Mouse (Mus musculus) gastrocnemius, postnatal 14 days (tissue): ENCODE measurements around the gene Anp32a. TPM values are rescaled to one million over a fixed set of nuclear protein-coding genes. Genes with fewer than 3 reads are reported as not detected.

Source experiments
- DNase-seq: peaks from one replicate; pipeline ENCODE4 v3.0.0; 2021; ENCODE audit warnings: mixed read lengths
- intact Hi-C: fragments of 180-260 bp; cut with DNase I; formaldehyde crosslinking; loops from one replicate; pipeline ENCODE4 v1.15.1; 2025; ENCODE audit warnings: low total_unique reads
- long read RNA-seq, 2 experiments: library from polyadenylated mRNA; stranded (forward); transcript quantifications; one replicate each; pipeline ENCODE4 v2.0.0; 2021
- total RNA-seq, 2 experiments: library from RNA; stranded (reverse); gene quantifications; 2 replicates each; pipeline ENCODE4 v1.2.3; 2021

Anp32a gene
- 10 to 100 TPM; 73.6 to 76.9 TPM for total RNA-seq
- long read RNA-seq, experiment 1, transcript Anp32a-201 (7 exons, 2,113 nt) = major isoform, 6 of 9 reads
- long read RNA-seq, experiment 1, partial matches to known transcripts = 2 of 9 reads
- long read RNA-seq, experiment 1, other reads (novel, unspliced or antisense) = 1 of 9 reads
- long read RNA-seq, experiment 2, transcript Anp32a-201 (7 exons, 2,113 nt) = major isoform, 6 of 9 reads
- long read RNA-seq, experiment 2, partial matches to known transcripts = 0 of 9 reads
- long read RNA-seq, experiment 2, other reads (novel, unspliced or antisense) = 3 of 9 reads

GRCm38 (mm10) chr9:62341123-62341486, at the start of gene Anp32a:
Gene Anp32a, plus strand, starts transcription at chr9:62341293.
- intact Hi-C loops = no loop called here
- DNase-seq = peak; percentile 99

DNA sequence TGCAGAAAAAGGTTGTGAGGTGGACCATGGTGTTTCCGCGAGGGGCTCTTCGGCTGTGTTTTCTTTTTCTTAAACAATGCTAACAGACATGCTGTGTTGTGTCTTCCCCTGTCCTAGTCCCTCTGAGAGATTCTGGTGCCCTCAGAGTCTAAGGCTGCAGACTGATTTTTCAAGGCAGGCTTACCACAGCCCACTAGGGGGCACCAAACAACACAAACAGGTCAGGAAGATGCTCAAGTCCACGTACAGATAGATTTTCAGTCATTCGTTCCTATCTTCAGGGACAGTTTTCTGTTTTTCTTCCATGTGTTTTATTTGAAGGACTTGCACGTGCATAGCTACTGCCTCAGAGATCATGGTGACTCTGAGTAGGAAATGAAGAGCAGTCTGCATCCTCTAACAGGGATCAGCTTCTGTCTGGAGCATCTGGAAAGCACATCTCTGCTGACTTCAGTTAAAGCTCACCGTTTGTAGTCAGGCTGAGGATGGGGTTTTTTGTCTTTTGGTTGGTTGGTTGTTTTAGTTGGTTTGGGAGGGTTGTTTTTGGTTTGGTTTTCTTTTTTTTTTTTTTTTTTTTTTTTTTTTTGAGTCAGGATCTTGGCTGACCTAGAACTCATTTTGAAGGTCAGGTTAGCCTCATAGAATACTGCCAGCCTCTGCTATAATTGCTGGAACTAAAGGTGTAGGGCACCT, 45.9 kb upstream of the Anp32a start:
- DNase-seq = peak; percentile 79
- intact Hi-C loops = loop anchor here (5.0 kb wide), 1 partner anchor 77 kb away; no protein-coding TSS in a partner anchor

GRCm38 (mm10) chr9:62296891-62297290, 44.2 kb upstream of the Anp32a start:
- no peak for DNase-seq
- intact Hi-C loops = loop anchor here (5.0 kb wide), 1 partner anchor 75 kb away; no protein-coding TSS in a partner anchor

DNA sequence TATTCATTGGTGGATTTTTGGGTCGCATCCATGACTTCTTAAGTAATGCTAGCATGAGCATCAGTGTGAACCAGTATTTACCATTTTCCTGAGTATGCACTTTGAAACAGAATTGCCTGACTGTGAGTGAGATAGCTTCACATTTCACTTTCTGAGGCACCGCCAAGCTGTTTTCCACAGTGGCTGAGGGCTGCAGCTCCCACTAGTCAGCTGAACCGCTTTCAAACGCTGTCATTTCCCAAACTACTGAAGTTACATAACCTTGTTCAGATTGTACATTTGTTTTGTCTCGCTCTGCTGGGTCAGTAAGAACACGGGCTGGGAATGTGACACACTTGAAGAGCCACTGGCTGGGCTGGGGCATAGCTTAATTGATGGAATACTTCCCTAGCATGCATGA, 25.5 kb upstream of the Anp32a start:
- DNase-seq = no peak
- intact Hi-C loops = no loop called here

- intact Hi-C loops = no loop called here
Observed at GRCm38 (mm10) chr9:62318729-62319128, 22.4 kb upstream of the Anp32a start.

DNA sequence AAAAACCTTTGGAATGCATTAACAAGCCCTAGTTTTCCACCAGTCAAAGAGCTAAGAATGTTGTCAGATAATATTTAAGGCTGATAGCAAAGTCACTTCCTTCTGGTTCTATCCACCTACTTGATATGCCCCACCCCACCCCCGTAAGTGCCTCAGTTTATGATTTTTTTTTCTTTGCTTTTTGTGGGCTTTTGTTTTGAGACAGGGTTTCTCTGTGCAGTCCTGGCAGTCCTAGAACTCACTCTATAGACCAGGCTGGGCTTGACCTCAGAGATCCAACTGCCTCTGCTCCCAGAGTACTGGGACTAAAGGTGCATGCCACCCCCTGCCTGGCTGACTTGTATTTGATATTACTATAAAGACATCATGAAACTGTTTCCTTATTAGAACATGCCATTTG, 17.3 kb upstream of the Anp32a start:
- intact Hi-C loops = no loop called here
- no peak for DNase-seq

More at GRCm38 (mm10) chr9:62318729-62319128, 22.4 kb upstream of the Anp32a start:
- DNase-seq = no peak

- no peak for DNase-seq
- intact Hi-C loops = no loop called here
Observed at GRCm38 (mm10) chr9:62325965-62326364, 15.1 kb upstream of the Anp32a start.

GRCm38 (mm10) chr9:62334298-62334825, 6.7 kb upstream of the Anp32a start:
- intact Hi-C loops = no loop called here
- DNase-seq = no peak

DNA sequence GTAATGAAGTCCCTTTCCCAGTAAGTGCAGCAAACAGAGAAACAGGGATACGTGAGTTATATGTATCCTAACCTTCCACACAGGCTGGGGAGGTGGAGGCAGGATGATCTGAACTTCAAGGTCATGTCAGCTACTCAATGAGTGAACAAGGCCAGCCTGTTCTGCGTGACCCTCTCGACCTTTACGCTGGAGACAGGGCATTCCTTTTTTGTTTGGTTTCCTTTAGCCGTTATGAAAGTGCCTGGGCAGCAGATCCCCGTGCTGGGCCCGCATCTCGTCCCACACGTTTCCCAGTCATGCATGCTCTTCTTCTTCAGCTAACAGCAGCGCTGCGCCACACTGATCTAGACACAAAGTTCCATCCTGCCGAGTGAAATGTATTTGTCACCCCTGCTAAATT, 5.7 kb upstream of the Anp32a start:
- DNase-seq = no peak
- intact Hi-C loops = no loop called here

GRCm38 (mm10) chr9:62337924-62338635, 3.0 kb upstream of the Anp32a start:
- intact Hi-C loops = no loop called here
- no peak for DNase-seq

DNA sequence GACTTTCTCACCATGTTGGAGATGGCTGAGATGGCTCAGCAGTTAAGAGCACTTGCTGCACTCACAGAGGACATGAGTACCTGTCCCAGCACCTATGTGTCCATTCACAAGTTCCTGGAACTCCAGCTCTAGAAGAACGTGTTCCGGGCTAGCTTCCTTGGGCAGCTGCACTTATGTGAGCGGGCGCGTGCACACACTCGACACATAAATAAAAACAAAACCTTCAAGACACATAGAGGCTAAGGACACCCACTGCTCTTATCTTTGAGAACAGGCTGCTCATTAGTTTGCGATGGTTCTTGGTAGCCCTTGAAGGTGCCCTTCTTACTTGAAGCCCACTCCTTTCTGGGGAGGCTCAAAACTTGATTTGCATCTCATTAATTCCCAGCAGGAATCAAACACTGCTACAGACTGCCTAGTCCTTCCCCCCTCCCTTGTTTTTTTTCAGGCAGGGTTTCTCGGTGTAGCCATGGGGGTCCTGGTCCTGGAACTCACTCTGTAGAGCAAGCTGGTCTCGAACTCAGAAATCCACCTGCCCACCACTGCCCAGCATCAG, 2.4 kb upstream of the Anp32a start:
- intact Hi-C loops = no loop called here
- DNase-seq = no peak

GRCm38 (mm10) chr9:62340301-62341122, 581 bp upstream of the Anp32a start:
- intact Hi-C loops = no loop called here
- DNase-seq = no peak

DNA sequence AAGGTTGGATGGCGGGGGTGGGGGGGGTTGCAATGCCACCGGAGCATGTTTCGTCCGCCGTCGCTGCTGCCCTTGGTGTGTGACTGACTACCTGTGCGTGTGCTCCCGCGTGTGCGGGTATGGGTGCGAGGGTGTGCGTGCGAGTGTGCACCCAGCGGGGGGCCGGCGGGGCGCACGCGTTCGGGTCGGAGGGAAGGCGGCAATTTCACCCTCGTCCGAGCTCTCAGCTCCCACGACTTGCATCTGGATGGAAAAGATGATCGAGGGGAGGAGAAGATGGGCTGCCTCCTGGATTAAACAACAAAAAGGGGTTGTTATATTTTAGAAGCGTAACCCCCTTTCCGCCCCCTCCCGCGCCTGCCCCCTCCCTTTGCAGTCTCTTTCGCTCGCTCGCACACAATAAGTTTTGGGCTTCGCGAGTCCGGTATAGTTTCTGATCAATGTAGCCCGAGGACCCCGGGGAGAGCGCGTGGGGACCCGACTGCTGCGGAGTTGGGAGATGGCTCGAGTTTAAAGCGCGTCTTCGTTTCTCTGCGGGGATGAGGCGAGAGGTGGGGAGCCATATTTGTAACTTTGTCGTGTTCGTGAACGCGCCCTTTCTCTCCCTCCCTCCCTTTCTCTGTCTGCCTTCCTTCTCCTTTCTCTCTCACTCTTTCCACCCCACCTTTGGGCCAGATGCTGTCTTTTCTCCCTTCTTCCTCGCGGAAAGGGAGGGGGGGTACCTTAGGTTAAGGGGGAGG, 778 bp downstream of the Anp32a start:
- DNase-seq = peak; percentile 21
- intact Hi-C loops = no loop called here

- intact Hi-C loops = no loop called here
Observed at GRCm38 (mm10) chr9:62342441-62343191, 1.5 kb downstream of the Anp32a start.

DNA sequence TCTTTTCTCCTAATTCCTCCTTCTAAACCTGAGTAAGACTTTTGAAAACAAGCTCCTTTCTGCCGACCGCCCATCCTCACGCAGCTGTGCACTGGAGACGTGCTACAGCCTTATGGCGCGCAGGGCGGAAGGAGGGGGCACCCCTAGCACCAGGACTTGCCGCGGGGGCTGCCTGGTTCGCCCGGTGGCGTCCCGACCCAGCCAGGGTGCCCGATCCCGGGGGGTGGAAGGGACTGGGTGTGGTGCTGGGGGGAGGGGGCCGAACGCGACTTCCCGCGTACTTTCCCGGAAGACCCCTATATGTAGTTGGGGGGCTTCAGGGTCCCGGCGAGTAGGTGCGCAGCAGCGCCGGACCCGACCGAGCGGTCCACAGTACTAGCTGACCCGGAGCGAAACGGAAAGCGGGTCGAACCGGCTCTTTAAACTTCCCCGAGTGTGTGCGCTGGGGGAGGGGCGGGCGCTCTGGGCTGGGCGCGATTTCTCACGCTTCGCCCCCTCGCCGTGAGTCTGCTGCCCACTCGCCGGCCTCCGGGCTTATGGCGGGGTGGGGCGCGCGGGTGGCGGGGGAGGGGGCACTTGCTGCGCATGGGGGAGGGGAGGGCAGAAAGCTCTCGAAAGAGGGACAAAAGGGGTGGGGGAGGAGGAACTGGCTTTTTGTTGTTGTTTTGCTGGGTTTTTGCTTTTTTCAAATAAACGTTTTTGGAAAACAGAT, 2.3 kb downstream of the Anp32a start:
- peak; percentile 79 for DNase-seq
- intact Hi-C loops = no loop called here

More at GRCm38 (mm10) chr9:62342441-62343191, 1.5 kb downstream of the Anp32a start:
- DNase-seq = peak; percentile 49

DNA sequence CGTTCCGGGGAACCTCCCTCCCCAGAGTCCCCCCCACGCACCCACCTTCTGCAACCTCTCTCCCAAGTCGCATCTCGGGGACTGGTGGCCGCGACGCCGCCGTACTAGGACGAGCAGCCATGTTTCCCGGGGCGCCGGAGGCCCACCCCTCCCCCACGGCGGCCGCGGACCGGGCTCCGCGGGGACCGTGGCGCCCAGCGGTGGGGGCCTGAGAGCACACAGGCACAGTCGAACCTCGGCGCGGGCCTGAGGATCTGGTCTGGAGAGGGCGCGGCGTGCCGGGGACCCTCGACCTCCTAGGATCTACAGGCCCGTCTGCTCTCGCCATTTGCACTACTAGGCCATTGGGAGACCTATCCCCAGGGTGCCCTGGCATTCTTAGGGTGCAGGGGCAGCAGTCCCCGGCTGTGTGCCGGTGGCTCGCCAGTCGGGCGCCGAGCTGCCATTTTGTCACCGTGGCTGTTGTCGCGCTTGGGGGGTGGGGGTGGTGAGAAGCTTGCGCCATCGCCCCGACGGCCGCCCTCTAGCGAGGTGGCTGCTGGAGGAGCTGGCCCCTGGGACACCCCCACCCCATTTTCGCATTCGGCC, 2.9 kb downstream of the Anp32a start:
- peak; percentile 69 for DNase-seq
- intact Hi-C loops = no loop called here

DNA sequence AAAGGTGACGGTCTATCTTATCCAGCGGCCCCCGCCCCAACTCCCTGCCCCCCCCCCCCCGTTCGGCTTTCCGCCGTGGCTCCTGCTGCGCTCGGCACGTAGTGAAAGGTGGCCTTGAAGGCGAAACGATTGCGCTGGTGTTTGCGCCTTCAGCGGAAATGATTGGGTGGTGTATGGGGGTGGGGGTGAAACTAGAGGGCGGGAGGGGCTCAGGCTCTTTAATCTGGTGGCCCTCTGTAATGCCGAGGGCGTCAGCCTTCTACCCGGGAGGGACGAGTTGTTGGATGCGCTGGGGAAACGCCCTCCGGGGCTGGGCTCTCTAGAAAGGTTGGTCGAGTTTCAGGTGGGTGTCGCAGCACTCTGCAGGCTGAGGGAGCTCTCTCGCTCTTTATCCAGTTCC, 3.5 kb downstream of the Anp32a start:
- intact Hi-C loops = no loop called here
- DNase-seq = peak; percentile 71
